Mouse (Mus musculus) kidney, embryonic 14.5 days (tissue): ENCODE measurements at regions not wholly inside any gene's neighbourhood (a gene's known extent, or its start where the extent isn't known, plus 50 kb on each side); places are given as distances from the start of the nearest gene placed in this dataset.
"Not testable (repeated sequence)": the region's sequence is repeated elsewhere in the genome, so short reads cannot be mapped to it uniquely, and the experiment has no call there.

ENCODE experiments used
- ATAC-seq: fragments of 200-750 bp; cut with Nextera tagmentation; 2 replicates; pipeline ENCODE4 v1.8.0; 2017; ENCODE audit warnings: moderate number of reproducible peaks, mild to moderate bottlenecking, moderate TSS enrichment, moderate library complexity; ENCODE audit not compliant: low FRiP score, low TSS enrichment
- H3K27ac ChIP-seq: fragments of 300-500 bp; sonication (generic); 2 replicates; pipeline ENCODE4 v1.5.1; 2014; ENCODE audit warnings: low read depth, mild to moderate bottlenecking, low read length, moderate library complexity, mixed read lengths
- H3K27me3 ChIP-seq: fragments of 300-500 bp; sonication (generic); 2 replicates; pipeline ENCODE4 v1.6.1; 2014; ENCODE audit warnings: mild to moderate bottlenecking, low read length; ENCODE audit not compliant: control insufficient read depth, insufficient read depth
- H3K36me3 ChIP-seq: fragments of 300-500 bp; sonication (generic); 2 replicates; pipeline ENCODE4 v1.6.1; 2014; ENCODE audit warnings: low read length, mixed read lengths; ENCODE audit not compliant: control insufficient read depth, insufficient read depth
- H3K4me1 ChIP-seq: fragments of 300-500 bp; sonication (generic); 2 replicates; pipeline ENCODE4 v1.6.1; 2014; ENCODE audit warnings: low read length, mixed read lengths; ENCODE audit not compliant: control insufficient read depth, insufficient read depth
- H3K4me2 ChIP-seq: fragments of 300-500 bp; sonication (generic); replicated peaks from 2 replicates; pipeline ENCODE4 v1.6.1; 2014; ENCODE audit warnings: low read depth, mild to moderate bottlenecking, low read length
- H3K4me3 ChIP-seq: fragments of 300-500 bp; sonication (generic); 2 replicates; pipeline ENCODE4 v1.5.1; 2014; ENCODE audit warnings: mild to moderate bottlenecking, low read length
- H3K9ac ChIP-seq: fragments of 300-500 bp; sonication (generic); 2 replicates; pipeline ENCODE4 v1.6.1; 2014; ENCODE audit warnings: low read depth, mild to moderate bottlenecking, low read length, moderate library complexity
- H3K9me3 ChIP-seq: fragments of 300-500 bp; sonication (generic); 2 replicates; pipeline ENCODE4 v1.6.1; 2016; ENCODE audit warnings: low read length; ENCODE audit not compliant: control insufficient read depth
- WGBS: fragments of 180-500 bp; shearing (Covaris S2); extraction: QIAGEN DNeasy Blood & Tissue Kit; methylation state at CpG from one replicate; pipeline ENCODE4 v1.1.7; 2014; 5-methylcytosine and 5-hydroxymethylcytosine counted together

DNA sequence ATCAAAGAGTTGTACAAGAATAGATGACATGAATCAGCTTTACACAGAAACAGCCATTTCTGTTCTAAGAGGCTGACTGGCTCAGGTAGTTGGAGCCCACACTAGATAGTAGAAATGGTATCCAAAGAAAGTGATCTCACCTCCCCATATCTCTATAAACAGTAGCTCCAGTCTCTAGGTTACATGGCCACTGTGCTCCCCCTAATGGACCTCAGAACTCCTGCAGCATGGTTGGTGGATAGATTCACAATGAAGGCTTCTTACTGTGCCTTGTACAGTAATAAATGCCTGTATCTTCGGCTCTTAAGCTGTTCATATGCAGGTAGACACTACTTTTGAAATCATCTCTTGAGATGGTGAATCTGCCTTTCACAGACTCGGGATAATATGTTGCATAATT, 862.5 kb downstream of the Adam6a start:
- no peak for ATAC-seq
- H3K27ac ChIP-seq: no peak overlapping the region
- H3K9me3 ChIP-seq: peaks cover 6% of the 10 kb centered on the region; the same call in 1 of the 2 replicates
- no peak overlapping the region for H3K9ac ChIP-seq
- WGBS: 64% methylated on average over 2 of the region's 2 CpGs
- H3K4me2 ChIP-seq: no peak overlapping the region
- no peaks in the 10 kb centered on the region for H3K27me3 ChIP-seq
- H3K36me3 ChIP-seq: no peaks in the 10 kb centered on the region
- H3K4me3 ChIP-seq: no peak overlapping the region
- no peaks in the 10 kb centered on the region for H3K4me1 ChIP-seq

DNA sequence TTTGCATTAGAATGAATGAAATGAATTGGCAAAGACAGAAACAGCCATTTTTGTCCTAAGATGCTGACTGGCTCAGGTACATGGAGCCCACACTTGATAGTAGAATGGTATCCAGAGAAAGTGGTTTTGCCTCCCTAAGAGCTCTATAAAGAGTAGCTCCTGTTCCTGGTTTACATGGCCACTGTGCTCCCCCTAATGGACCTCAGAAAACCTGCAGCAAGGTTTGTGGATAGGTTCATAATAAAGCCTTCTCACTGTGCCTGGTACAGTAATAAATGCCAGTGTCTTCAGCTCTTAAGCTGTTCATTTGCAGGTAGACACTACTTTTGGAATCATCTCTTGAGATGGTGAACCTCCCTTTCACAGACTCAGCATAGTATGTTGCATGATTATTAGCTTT, 890.8 kb downstream of the Adam6a start:
- Histone ChIP-seq H3K27me3 (no peaks in the 10 kb centered on the region), H3K9ac (no peak overlapping the region), H3K27ac (no peak overlapping the region), H3K9me3 (peaks cover 8% of the 10 kb centered on the region; the same call in 1 of the 2 replicates), H3K4me3 (no peak overlapping the region), H3K4me1 (no peaks in the 10 kb centered on the region), H3K4me2 (no peak overlapping the region), H3K36me3 (no peaks in the 10 kb centered on the region)
- ATAC-seq: no peak

DNA sequence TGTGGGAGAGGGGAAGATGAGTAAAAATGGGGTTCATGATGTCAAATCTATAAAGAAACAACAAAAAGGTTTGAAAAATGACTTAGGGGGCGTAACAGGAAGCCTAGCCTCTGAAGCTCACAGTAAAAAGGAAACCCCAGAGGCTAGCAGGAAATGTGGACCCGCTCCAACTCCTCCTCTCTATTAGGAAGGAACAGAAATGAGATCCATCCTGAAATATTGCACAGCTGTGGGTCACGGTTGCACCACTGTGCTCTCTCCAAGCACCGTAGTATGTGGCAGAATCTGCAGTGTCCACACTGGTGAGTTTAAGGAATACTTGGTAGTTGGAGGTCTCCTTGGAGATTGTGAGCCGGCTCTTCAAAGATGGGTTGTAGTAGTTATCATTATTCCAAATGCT, 918.3 kb downstream of the Adam6a start:
- H3K9me3 ChIP-seq: peaks cover 22% of the 10 kb centered on the region; the same call in 1 of the 2 replicates
- no peaks in the 10 kb centered on the region for H3K4me1 ChIP-seq
- no peaks in the 10 kb centered on the region for H3K27me3 ChIP-seq
- no peak overlapping the region for H3K27ac ChIP-seq
- 81% methylated on average over 5 of the region's 5 CpGs for WGBS
- H3K4me2 ChIP-seq: no peak overlapping the region
- no peak overlapping the region for H3K4me3 ChIP-seq
- H3K36me3 ChIP-seq: no peaks in the 10 kb centered on the region
- no peak for ATAC-seq
- H3K9ac ChIP-seq: no peak overlapping the region

DNA sequence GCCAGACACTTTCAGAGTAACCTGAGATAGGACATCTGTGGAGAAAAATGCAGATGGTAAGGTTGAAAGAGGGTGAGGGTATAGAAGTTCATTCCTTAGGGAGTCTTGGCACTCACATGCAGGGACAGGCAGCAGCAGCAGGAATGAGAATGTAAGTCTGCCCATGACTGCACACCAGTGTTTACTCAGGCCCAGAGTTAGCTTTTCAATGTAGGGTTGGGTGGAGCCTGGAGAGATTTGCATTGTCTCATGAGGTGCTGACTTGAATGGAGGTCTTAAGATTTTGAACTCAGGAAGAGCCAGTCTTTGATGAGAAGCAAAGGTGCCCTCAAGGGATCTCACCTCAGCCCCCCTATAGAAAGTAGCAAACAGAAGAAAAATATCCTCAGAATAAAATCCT, 918.9 kb downstream of the Adam6a start:
- no peaks in the 10 kb centered on the region for H3K36me3 ChIP-seq
- no peaks in the 10 kb centered on the region for H3K27me3 ChIP-seq
- H3K4me3 ChIP-seq: no peak overlapping the region
- no peak overlapping the region for H3K4me2 ChIP-seq
- ATAC-seq: no peak
- H3K9me3 ChIP-seq: peaks cover 22% of the 10 kb centered on the region; the same call in 1 of the 2 replicates
- H3K4me1 ChIP-seq: no peaks in the 10 kb centered on the region
- no peak overlapping the region for H3K9ac ChIP-seq
- H3K27ac ChIP-seq: no peak overlapping the region

DNA sequence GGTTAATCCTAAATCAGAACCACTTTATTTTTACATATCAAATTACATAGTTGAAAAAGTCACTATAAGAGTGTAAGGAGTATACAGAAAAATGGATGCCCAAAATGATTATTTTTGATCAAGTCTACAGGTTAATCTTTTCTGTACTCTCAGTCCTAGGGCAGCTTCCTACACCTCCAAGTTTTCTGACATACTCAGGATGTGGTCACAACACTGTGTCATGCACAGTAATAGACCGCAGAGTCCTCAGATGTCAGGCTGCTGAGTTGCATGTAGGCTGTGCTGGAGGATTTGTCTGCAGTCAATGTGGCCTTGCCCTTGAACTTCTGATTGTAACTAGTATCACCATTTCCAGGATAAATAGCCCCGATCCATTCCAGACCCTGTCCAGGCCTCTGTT, 925.1 kb downstream of the Adam6a start:
- H3K27me3 ChIP-seq: no peaks in the 10 kb centered on the region
- ATAC-seq: no peak
- H3K9me3 ChIP-seq: no peaks in the 10 kb centered on the region
- no peak overlapping the region for H3K4me3 ChIP-seq
- H3K9ac ChIP-seq: no peak overlapping the region
- WGBS: 89% methylated on average over 2 of the region's 2 CpGs
- H3K27ac ChIP-seq: no peak overlapping the region
- no peaks in the 10 kb centered on the region for H3K4me1 ChIP-seq
- H3K36me3 ChIP-seq: no peaks in the 10 kb centered on the region
- no peak overlapping the region for H3K4me2 ChIP-seq

DNA sequence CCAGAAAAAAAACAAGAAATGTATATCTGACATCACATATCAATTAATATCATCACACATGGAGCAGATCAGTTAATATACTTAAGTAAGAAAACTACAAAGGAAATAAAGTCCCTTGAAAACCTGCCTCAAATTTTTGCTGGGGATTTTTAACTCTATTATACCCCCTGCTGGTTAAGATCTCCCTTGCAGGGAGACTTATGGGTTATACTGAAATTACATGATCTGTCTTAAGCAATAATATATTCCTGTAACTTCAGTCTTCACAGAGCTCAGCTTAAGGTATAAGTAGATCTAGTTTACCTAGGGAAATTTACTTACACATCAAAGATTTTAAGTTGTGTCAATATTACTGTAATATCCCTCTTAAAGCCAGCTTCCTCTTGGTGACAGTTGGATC, 929.0 kb downstream of the Adam6a start:
- ATAC-seq, H3K36me3 ChIP-seq, H3K27ac ChIP-seq, H3K4me1 ChIP-seq, H3K9ac ChIP-seq, H3K4me2 ChIP-seq, H3K4me3 ChIP-seq, H3K27me3 ChIP-seq, H3K9me3 ChIP-seq: not testable (repeated sequence)

DNA sequence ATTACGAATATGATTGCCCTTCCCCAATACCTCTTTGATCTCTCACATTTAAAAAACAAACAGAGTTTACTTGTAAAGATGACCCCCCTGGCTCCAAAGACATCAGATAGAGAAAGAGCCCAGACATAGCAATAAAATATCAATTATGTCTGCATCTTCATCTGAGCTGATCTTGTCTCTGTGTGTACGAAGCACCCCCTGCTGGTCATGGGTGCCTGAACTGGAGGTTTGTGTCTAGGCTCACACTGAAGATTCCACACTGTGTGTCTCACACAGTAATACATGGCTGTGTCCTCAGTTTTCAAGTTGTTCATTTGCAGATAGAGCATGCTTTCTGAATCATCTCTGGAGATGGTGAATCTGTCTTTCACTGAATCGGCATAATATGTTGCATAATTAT, 935.0 kb downstream of the Adam6a start:
- Histone ChIP-seq H3K9me3 (peaks cover 5% of the 10 kb centered on the region; the same call in 1 of the 2 replicates), H3K36me3 (no peaks in the 10 kb centered on the region), H3K9ac (no peak overlapping the region), H3K4me2 (no peak overlapping the region), H3K4me1 (no peaks in the 10 kb centered on the region), H3K27ac (no peak overlapping the region), H3K27me3 (no peaks in the 10 kb centered on the region), H3K4me3 (no peak overlapping the region)
- WGBS: 78% methylated on average over 3 of the region's 3 CpGs
- ATAC-seq: no peak

DNA sequence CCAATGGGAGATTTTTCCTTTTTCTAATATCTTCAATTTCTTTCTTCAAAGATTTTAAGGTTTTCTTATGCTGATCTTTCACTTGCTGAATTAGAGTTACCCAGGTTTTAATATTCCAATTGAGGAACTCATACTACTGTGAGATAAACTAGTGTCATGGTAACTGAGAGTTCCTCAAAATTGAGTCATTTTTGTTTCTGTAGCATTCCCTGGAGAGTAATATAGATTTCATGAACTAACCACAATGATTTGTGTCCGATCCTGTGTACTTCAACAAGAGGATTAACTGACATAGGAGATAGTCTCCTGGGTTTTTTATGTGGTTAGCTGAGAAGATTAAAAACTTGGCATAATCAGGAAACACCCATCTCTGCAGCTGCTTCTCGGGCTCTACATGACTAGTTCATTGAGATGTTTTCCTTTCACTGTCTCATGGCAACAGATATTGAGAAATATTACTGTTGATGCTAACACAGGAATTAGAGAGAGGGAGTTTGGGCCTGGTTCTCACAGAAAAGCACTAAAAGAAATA, 949.9 kb downstream of the Adam6a start:
- H3K27me3 ChIP-seq, H3K36me3 ChIP-seq, H3K9ac ChIP-seq, H3K9me3 ChIP-seq, H3K27ac ChIP-seq, H3K4me1 ChIP-seq, H3K4me3 ChIP-seq, H3K4me2 ChIP-seq, ATAC-seq: not testable (repeated sequence)
- WGBS: 61% methylated on average over 2 of the region's 2 CpGs

DNA sequence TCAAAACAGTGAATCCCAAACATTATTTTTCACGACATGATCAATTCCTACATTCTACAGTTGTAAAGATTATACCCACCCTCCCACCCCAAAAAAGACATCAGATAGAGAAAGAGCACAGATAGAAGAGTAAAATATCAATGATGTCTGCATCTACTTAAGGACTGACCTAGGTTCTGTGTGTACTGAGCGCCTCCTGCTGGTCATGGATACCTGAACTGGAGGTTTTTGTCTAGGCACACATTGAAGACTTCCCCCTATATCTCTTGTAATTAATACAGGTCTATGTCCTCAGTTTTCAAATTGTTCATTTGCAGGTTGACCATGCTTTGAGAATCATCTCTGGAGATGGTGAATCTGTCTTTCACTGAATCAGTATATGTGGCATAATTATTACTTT, 952.0 kb downstream of the Adam6a start:
- no peak overlapping the region for H3K9ac ChIP-seq

DNA sequence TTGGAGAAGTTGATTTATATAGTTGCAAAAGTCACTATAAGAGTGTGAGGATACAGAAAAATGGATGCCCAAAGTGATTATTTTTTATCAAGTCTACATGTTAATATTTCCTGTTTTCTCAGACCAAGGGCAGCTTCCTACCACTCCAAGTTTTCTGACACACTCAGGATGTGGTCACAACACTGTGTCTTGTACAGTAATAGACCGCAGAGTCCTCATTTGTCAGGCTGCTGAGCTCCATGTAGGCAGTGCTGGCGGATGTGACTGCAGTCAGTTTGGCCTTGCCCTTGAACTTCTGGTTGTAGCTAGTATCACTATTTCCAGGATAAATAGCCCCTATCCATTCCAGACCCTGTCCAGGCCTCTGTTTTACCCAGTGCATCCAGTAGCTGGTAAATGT, 969.4 kb downstream of the Adam6a start:
- no peak overlapping the region for H3K9ac ChIP-seq
- no peak overlapping the region for H3K4me3 ChIP-seq
- H3K27ac ChIP-seq: no peak overlapping the region
- no peak overlapping the region for H3K4me2 ChIP-seq
- H3K4me1 ChIP-seq: no peaks in the 10 kb centered on the region
- ATAC-seq: no peak
- WGBS: 92% methylated on average over 2 of the region's 2 CpGs
- H3K36me3 ChIP-seq: no peaks in the 10 kb centered on the region
- 0 out of 2 replicates have a peak, but pooled peaks cover 4% of the 10 kb centered on the region for H3K9me3 ChIP-seq
- H3K27me3 ChIP-seq: no peaks in the 10 kb centered on the region

More for the DNA sequence above, 952.0 kb downstream of the Adam6a start:
- no peaks in the 10 kb centered on the region for H3K27me3 ChIP-seq
- no peak overlapping the region for H3K27ac ChIP-seq
- no peaks in the 10 kb centered on the region; the same call in 1 of the 2 replicates for H3K9me3 ChIP-seq
- WGBS: 28% methylated on average over 2 of the region's 2 CpGs
- ATAC-seq: no peak
- no peaks in the 10 kb centered on the region for H3K36me3 ChIP-seq
- H3K4me2 ChIP-seq: no peak overlapping the region
- no peaks in the 10 kb centered on the region for H3K4me1 ChIP-seq
- no peak overlapping the region for H3K4me3 ChIP-seq
